Mouse (Mus musculus) liver, embryonic 12.5 days (tissue): ENCODE measurements around the gene Lrig2. TPM values are rescaled to one million over a fixed set of nuclear protein-coding genes. Genes with fewer than 3 reads are reported as not detected.
"Not testable (repeated sequence)": the region's sequence is repeated elsewhere in the genome, so short reads cannot be mapped to it uniquely, and the experiment has no call there.

Experiments
- ATAC-seq: fragments of 200-750 bp; cut with Nextera tagmentation; 2 replicates; pipeline ENCODE4 v1.8.0; 2017; ENCODE audit warnings: moderate number of reproducible peaks, mild to moderate bottlenecking, moderate library complexity
- H3K27ac ChIP-seq: fragments of 300-500 bp; sonication (generic); 2 replicates; pipeline ENCODE4 v1.5.1; 2016; ENCODE audit warnings: mild to moderate bottlenecking
- H3K27me3 ChIP-seq: fragments of 300-500 bp; sonication (generic); replicated peaks from 2 replicates; pipeline ENCODE4 v1.6.1; 2016; ENCODE audit warnings: mild to moderate bottlenecking, moderate library complexity
- H3K36me3 ChIP-seq: fragments of 300-500 bp; sonication (generic); 2 replicates; pipeline ENCODE4 v1.6.1; 2016; ENCODE audit warnings: mild to moderate bottlenecking, moderate library complexity
- H3K4me1 ChIP-seq: fragments of 300-500 bp; sonication (generic); 2 replicates; pipeline ENCODE4 v1.6.1; 2016
- H3K4me2 ChIP-seq: fragments of 300-500 bp; sonication (generic); 2 replicates; pipeline ENCODE4 v1.6.1; 2016; ENCODE audit warnings: mild to moderate bottlenecking, moderate library complexity
- H3K4me3 ChIP-seq: fragments of 300-500 bp; sonication (generic); 2 replicates; pipeline ENCODE4 v1.5.1; 2016; ENCODE audit warnings: mild to moderate bottlenecking, moderate library complexity
- H3K9ac ChIP-seq: fragments of 300-500 bp; sonication (generic); 2 replicates; pipeline ENCODE4 v1.6.1; 2016; ENCODE audit warnings: mild to moderate bottlenecking, moderate library complexity
- H3K9me3 ChIP-seq: fragments of 300-500 bp; sonication (generic); replicated peaks from 2 replicates; pipeline ENCODE4 v1.6.1; 2016; ENCODE audit warnings: mild to moderate bottlenecking, moderate library complexity
- WGBS: fragments of 180-500 bp; shearing (Covaris S2); methylation state at CpG from one replicate; pipeline ENCODE4 v1.1.7; 2016; ENCODE audit not compliant: insufficient replicate concordance; 5-methylcytosine and 5-hydroxymethylcytosine counted together
- polyA plus RNA-seq: library from polyadenylated mRNA; unstranded; fragments of >200 nt; fragmentation: Nextera tagmentation; extraction: Ambion mirVana; gene quantifications from 2 replicates; pipeline ENCODE4 v1.2.1, GENCODE M21; 2016

Gene Lrig2
- polyA plus RNA-seq, 1 experiment from 2014 or later = 5.4 TPM

- Histone ChIP-seq H3K36me3 (no peaks in the 10 kb centered on the region), H3K9ac (no peak overlapping the region), H3K9me3 (no peaks in the 10 kb centered on the region), H3K4me3 (no peak overlapping the region), H3K27ac (no peak overlapping the region), H3K4me2 (no peak overlapping the region), H3K4me1 (peaks cover 25% of the 10 kb centered on the region), H3K27me3 (no peaks in the 10 kb centered on the region)
- ATAC-seq = no peak
- WGBS = 78% methylated on average over 3 of the region's 3 CpGs
Measured at GRCm38 (mm10) chr3:104444082-104444481, 67.6 kb downstream of the Lrig2 start.

- Histone ChIP-seq H3K27me3 (no peaks in the 10 kb centered on the region), H3K4me3 (no peak overlapping the region), H3K4me1 (peaks cover 25% of the 10 kb centered on the region), H3K9ac (no peak overlapping the region), H3K4me2 (peak overlapping the region; percentile 54), H3K27ac (no peak overlapping the region), H3K9me3 (no peaks in the 10 kb centered on the region), H3K36me3 (no peaks in the 10 kb centered on the region)
- no peak for ATAC-seq
- WGBS = 30% methylated on average over 5 of the region's 5 CpGs
Measured at GRCm38 (mm10) chr3:104442357-104442756, 69.4 kb downstream of the Lrig2 start.

GRCm38 (mm10) chr3:104441870-104442283 lies 69.8 kb downstream of the Lrig2 start:
- Histone ChIP-seq H3K9ac (no peak overlapping the region), H3K4me3 (peak overlapping the region; percentile 26)
- WGBS = 9% methylated on average over 15 of the region's 15 CpGs

DNA sequence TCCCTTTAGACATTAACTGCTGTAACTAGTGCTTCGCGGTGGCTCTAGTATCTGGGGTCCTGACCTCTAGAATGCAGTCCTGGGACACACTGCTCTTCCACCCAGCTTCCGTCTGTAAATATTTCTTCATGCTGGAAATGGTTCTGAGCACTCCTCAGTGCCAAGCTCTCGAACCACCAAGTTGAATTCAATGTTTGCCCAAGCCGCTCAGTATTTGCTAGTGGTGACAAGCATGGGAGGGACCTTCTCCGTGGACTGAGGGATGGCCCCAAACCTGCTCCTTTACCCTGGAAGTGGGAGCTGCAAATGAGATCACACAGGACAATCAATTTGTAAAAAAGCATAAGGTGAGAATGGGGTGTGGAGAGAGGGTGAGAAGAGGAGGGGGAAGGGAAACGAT lies 70.3 kb downstream of the Lrig2 start:
- Histone ChIP-seq H3K4me1 (peaks cover 25% of the 10 kb centered on the region), H3K9me3 (no peaks in the 10 kb centered on the region), H3K4me2 (peak overlapping the region; percentile 54), H3K27me3 (no peaks in the 10 kb centered on the region), H3K36me3 (no peaks in the 10 kb centered on the region), H3K27ac (peak overlapping the region; percentile 52; the same call in 1 of the 2 replicates), H3K4me3 (no peak overlapping the region; the same call in 1 of the 2 replicates), H3K9ac (no peak overlapping the region)
- 57% methylated on average over 7 of the region's 7 CpGs for WGBS
- ATAC-seq = peak; percentile 25; the same call in 1 of the 2 replicates

More at GRCm38 (mm10) chr3:104441870-104442283, 69.8 kb downstream of the Lrig2 start:
- Histone ChIP-seq H3K27ac (peak overlapping the region; percentile 52; the same call in 1 of the 2 replicates), H3K36me3 (no peaks in the 10 kb centered on the region), H3K4me1 (peaks cover 25% of the 10 kb centered on the region), H3K9me3 (no peaks in the 10 kb centered on the region), H3K4me2 (peak overlapping the region; percentile 54), H3K27me3 (no peaks in the 10 kb centered on the region)
- peak; percentile 68 for ATAC-seq

DNA sequence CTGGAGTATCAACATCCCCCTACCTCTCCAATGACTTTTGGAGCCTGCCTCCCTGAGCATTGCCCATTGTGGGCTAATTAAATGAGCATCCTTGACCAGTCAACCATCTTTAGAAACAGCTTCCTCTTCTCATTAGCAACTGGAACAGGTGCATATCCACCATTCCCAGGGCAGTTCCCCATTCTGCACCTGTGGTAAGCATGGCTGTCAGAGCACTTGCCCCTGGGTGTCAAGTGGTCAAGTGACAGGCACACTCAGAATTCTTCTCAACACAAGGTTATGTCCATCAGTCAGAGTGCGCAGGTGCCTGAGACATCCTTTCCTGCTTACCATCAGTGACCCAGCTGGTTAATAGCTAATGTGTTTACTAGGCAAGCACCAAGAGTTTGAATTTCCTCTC lies 72.9 kb downstream of the Lrig2 start:
- Histone ChIP-seq H3K4me1 (peaks cover 36% of the 10 kb centered on the region), H3K4me2 (no peak overlapping the region), H3K9me3 (no peaks in the 10 kb centered on the region), H3K36me3 (no peaks in the 10 kb centered on the region), H3K27ac (no peak overlapping the region), H3K9ac (no peak overlapping the region), H3K4me3 (no peak overlapping the region), H3K27me3 (no peaks in the 10 kb centered on the region)
- 66% methylated on average over 1 of the region's 1 CpGs for WGBS
- ATAC-seq = no peak

DNA sequence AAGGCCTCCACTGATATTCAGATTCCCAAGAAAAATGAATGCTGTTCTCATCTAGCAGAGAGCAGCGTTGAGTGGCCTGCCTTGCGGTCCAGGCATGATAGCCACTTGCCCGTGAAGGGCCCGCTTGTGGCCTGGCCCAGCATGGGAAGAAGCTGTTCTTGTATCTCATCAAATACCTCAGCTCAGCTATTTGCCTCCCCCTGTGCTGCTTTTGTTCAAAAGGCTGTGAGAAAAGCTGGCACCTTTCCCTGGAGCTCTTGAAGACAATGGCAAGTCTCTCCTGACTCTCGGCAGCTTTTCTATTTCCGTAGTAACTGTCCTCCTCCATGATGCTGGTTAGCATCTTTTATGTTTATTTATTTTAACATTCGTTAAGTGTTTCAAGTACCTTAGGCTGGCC lies 74.1 kb downstream of the Lrig2 start:
- Histone ChIP-seq H3K4me1 (peaks cover 38% of the 10 kb centered on the region), H3K4me2 (no peak overlapping the region), H3K9me3 (no peaks in the 10 kb centered on the region), H3K4me3 (no peak overlapping the region), H3K27ac (no peak overlapping the region), H3K9ac (no peak overlapping the region), H3K36me3 (no peaks in the 10 kb centered on the region), H3K27me3 (no peaks in the 10 kb centered on the region)
- WGBS = 75% methylated on average over 7 of the region's 7 CpGs
- ATAC-seq = no peak

GRCm38 (mm10) chr3:104435947-104436346 lies 75.8 kb downstream of the Lrig2 start:
- Histone ChIP-seq H3K27me3 (no peaks in the 10 kb centered on the region), H3K9me3 (no peaks in the 10 kb centered on the region), H3K9ac (no peak overlapping the region), H3K4me3 (no peak overlapping the region), H3K4me1 (peaks cover 36% of the 10 kb centered on the region), H3K27ac (no peak overlapping the region), H3K36me3 (no peaks in the 10 kb centered on the region), H3K4me2 (no peak overlapping the region)
- ATAC-seq = no peak
- 72% methylated on average over 3 of the region's 3 CpGs for WGBS

GRCm38 (mm10) chr3:104434246-104434696 lies 77.4 kb downstream of the Lrig2 start:
- peaks cover 26% of the 10 kb centered on the region for H3K4me1 ChIP-seq
- no peaks in the 10 kb centered on the region for H3K9me3 ChIP-seq
- ATAC-seq = no peak; the same call in 1 of the 2 replicates
- 1% methylated on average over 9 of the region's 9 CpGs for WGBS
- H3K9ac ChIP-seq = no peak overlapping the region
- H3K4me2 ChIP-seq = peak overlapping the region; percentile 63
- peak overlapping the region; percentile 36 for H3K4me3 ChIP-seq
- no peaks in the 10 kb centered on the region for H3K36me3 ChIP-seq
- H3K27ac ChIP-seq = no peak overlapping the region
- no peaks in the 10 kb centered on the region for H3K27me3 ChIP-seq

DNA sequence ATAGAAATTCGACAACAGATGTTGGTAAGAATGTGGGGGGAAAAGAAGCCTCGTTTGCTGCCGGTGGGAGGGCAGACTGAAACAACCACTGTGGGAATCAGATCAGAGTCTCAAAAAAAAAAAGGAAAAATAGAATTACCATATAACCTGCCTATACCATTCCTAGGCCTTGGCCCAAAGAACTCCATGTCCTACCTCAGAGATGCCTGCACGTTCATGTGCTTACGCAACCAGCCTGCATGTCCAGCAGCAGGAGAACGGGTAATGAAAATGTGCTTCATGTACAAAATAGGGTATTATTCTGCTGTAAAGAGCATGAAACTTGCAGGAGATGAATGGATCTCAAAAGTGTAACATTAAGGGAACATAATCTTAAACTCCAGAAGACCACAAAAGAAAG lies 79.1 kb downstream of the Lrig2 start:
- WGBS = 67% methylated on average over 6 of the region's 6 CpGs
- Histone ChIP-seq H3K9me3 (no peaks in the 10 kb centered on the region), H3K27me3 (no peaks in the 10 kb centered on the region), H3K4me2 (no peak overlapping the region), H3K4me3 (no peak overlapping the region), H3K36me3 (no peaks in the 10 kb centered on the region), H3K4me1 (peaks cover 26% of the 10 kb centered on the region), H3K27ac (no peak overlapping the region), H3K9ac (no peak overlapping the region)
- no peak for ATAC-seq

DNA sequence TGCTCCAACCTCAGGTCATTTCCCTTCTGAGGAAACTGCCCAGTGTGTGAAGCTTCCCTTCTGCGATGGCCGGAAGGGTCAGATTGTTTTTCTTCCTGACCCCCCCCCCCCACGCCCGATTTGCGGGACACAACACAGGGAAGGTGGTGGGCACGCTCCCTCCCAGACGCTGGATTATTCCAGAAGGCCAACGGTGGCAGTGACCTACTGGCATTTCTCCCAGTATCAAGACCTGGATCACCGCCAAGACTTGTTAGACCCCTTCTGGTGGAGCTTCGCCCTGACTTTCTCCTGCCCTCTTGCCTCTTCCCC lies 79.9 kb downstream of the Lrig2 start:
- Histone ChIP-seq H3K4me3 (no peak overlapping the region), H3K4me2 (0 out of 2 replicates have a peak overlapping the region, but pooled peaks have one; percentile 10), H3K4me1 (peaks cover 26% of the 10 kb centered on the region), H3K27ac (no peak overlapping the region), H3K9me3 (no peaks in the 10 kb centered on the region), H3K9ac (no peak overlapping the region), H3K27me3 (no peaks in the 10 kb centered on the region), H3K36me3 (no peaks in the 10 kb centered on the region)
- ATAC-seq = no peak
- WGBS = 23% methylated on average over 10 of the region's 10 CpGs

DNA sequence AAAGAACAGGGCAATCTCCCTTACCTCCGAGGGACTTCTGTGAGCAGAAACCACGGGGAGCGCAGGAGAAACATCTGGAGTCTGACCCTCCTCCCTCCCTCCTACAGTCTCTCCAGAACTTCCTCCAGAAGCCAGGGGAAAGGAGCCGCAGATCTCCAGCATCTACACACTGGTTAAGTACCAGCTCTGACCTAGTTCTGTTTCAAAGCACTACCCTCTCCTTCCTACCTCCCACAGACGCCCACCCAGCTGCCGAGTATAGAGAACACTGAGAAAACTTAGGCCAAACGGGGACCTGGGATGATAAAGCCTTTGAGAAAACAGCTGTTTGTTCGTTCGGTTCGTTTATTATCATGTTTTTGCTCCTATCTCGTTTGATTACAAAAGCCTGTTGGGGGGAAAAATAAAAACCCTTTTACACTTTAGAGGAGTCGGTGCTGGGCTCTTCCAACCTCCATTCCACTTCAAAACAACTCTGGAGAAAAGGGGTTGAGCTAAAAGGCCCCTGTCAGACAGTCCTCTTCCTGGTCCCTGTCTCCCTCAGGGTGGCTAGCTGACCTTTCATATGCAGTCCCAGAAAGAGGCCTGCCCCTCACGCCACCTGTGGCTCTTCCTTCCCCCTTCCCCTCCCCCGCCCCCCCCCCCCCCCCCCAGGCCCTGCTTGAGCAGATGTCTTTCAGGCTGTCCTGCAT lies 80.4 kb downstream of the Lrig2 start:
- Histone ChIP-seq H3K9ac (no peak overlapping the region), H3K27ac (no peak overlapping the region), H3K27me3 (no peaks in the 10 kb centered on the region), H3K4me2 (0 out of 2 replicates have a peak overlapping the region, but pooled peaks have one; percentile 10), H3K4me3 (no peak overlapping the region), H3K9me3 (no peaks in the 10 kb centered on the region), H3K36me3 (no peaks in the 10 kb centered on the region), H3K4me1 (peaks cover 26% of the 10 kb centered on the region)
- ATAC-seq = no peak
- WGBS = 14% methylated on average over 13 of the region's 14 CpGs

DNA sequence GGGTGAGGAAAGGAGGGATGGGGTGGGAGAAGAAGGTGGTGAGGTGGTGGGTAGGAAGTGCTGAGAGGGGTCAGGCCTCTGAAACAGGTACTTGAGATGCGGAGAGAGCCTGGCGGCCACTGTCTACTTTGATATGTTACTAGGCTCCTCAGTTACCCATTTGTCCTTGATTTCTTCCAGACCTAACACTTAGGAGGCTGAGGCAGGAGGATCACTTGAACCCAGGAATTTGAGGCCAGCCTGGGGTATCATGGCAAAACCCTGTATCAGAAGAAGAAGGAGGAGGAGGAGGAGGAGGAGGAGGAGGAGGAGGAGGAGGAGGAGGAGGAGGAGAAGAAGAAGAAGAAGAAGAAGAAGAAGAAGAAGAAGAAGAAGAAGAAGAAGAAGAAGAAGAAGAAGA lies 84.4 kb downstream of the Lrig2 start:
- not testable (repeated sequence) for H3K4me3 ChIP-seq, H3K9me3 ChIP-seq, H3K27ac ChIP-seq, H3K9ac ChIP-seq, H3K27me3 ChIP-seq, H3K36me3 ChIP-seq, H3K4me2 ChIP-seq, ATAC-seq
- 96% methylated on average over 2 of the region's 2 CpGs for whole genome bisulfite sequencing
- H3K4me1 ChIP-seq = peaks cover 13% of the 10 kb centered on the region

- no peak overlapping the region for H3K4me3 ChIP-seq
- H3K4me2 ChIP-seq = no peak overlapping the region
- ATAC-seq = peak; percentile 52; the same call in 1 of the 2 replicates
- H3K9me3 ChIP-seq = no peaks in the 10 kb centered on the region
- H3K4me1 ChIP-seq = peaks cover 13% of the 10 kb centered on the region
- no peak overlapping the region for H3K27ac ChIP-seq
- no peak overlapping the region for H3K9ac ChIP-seq
- 69% methylated on average over 7 of the region's 7 CpGs for WGBS
- H3K36me3 ChIP-seq = no peaks in the 10 kb centered on the region
- H3K27me3 ChIP-seq = no peaks in the 10 kb centered on the region
Measured at GRCm38 (mm10) chr3:104424346-104424745, 87.4 kb downstream of the Lrig2 start.
